Mouse (Mus musculus): ENCODE results near the gene Kng2. TPM values are rescaled to one million over a fixed set of nuclear protein-coding genes. Genes with fewer than 3 reads are reported as not detected.

Kng2 gene
- total and polyA plus RNA-seq, 2 experiments from 2014 or later: 0.15 TPM; not detected in 1

GRCm38 (mm10) chr16:22939120-22939695, 90.1 kb downstream of the Kng2 start:
- no peak overlapping the region for H3K9ac ChIP-seq (replicated peaks; ENCODE audit: low read depth, low read length)
- TF ChIP-seq EP300 (IDR thresholded peaks at IDR 0.05; ENCODE audit: low read depth) (no peak), CTCF (IDR thresholded peaks at IDR 0.05; ENCODE audit: low read depth) (no peak)
- WGBS: 63% methylated on average over 8 of the region's 8 CpGs

GRCm38 (mm10) chr16:22938541-22938940, 90.7 kb downstream of the Kng2 start:
- H3K4me3 ChIP-seq (ENCODE audit: low read depth, low read length): no peak overlapping the region
- DNase-seq (ENCODE audit: low spot score) (no peak), ATAC-seq (ENCODE audit: insufficient read depth, low read depth) (no peak)
- no peaks in the 10 kb centered on the region for H3K4me1 ChIP-seq (ENCODE audit: control insufficient read depth, insufficient read depth)
- 78% methylated on average over 2 of the region's 2 CpGs for WGBS
- H3K4me2 ChIP-seq (ENCODE audit: low read depth, low read length): no peak overlapping the region
- H3K36me3 ChIP-seq (replicated peaks; ENCODE audit: control insufficient read depth, insufficient read depth, low read length): no peaks in the 10 kb centered on the region
- H3K9ac ChIP-seq (replicated peaks; ENCODE audit: low read depth, low read length): no peak overlapping the region
- no peak for TF ChIP-seq EP300 (IDR thresholded peaks at IDR 0.05; ENCODE audit: low read depth)
- no peak for TF ChIP-seq CTCF (IDR thresholded peaks at IDR 0.05; ENCODE audit: low read depth)
- no peaks in the 10 kb centered on the region for H3K27me3 ChIP-seq (ENCODE audit: control insufficient read depth, insufficient read depth, low read length)
- H3K27ac ChIP-seq (ENCODE audit: low read depth): no peak overlapping the region
- H3K9me3 ChIP-seq (replicated peaks; ENCODE audit: control insufficient read depth, low read length): no peaks in the 10 kb centered on the region

More at GRCm38 (mm10) chr16:22939120-22939695, 90.1 kb downstream of the Kng2 start:
- H3K27ac ChIP-seq (ENCODE audit: low read depth): no peak overlapping the region
- H3K27me3 ChIP-seq (ENCODE audit: control insufficient read depth, insufficient read depth, low read length): no peaks in the 10 kb centered on the region
- H3K4me3 ChIP-seq (ENCODE audit: low read depth, low read length): no peak overlapping the region
- no peaks in the 10 kb centered on the region for H3K9me3 ChIP-seq (replicated peaks; ENCODE audit: control insufficient read depth, low read length)
- H3K36me3 ChIP-seq (replicated peaks; ENCODE audit: control insufficient read depth, insufficient read depth, low read length): no peaks in the 10 kb centered on the region
- H3K4me2 ChIP-seq (ENCODE audit: low read depth, low read length): no peak overlapping the region
- DNase-seq (ENCODE audit: low spot score): no peak
- H3K4me1 ChIP-seq (ENCODE audit: control insufficient read depth, insufficient read depth): no peaks in the 10 kb centered on the region
- no peak for ATAC-seq (ENCODE audit: insufficient read depth, low read depth)

DNA sequence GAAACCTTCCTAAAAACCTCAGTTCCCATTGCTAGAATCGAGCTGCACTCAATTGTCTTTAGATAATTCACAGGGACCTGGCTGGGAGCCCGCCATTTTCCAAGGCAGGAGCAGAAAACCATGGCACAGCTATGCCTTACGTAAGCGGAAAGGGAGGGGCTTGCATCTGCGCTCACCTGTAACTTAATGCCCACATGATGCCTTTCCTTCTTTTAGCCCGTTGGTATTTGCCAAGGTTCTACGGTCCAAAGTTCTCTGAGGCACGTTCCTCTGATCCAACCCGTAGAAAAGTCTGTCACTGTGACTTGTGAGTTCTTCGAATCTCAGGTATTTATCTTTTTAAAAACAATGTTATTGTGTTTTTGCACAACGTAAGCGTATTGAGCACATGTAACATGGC, 91.7 kb downstream of the Kng2 start:
- no peak overlapping the region for H3K4me2 ChIP-seq (ENCODE audit: low read depth, low read length)
- no peak for TF ChIP-seq EP300 (IDR thresholded peaks at IDR 0.05; ENCODE audit: low read depth)
- no peak for TF ChIP-seq CTCF (IDR thresholded peaks at IDR 0.05; ENCODE audit: low read depth)
- no peaks in the 10 kb centered on the region for H3K27me3 ChIP-seq (ENCODE audit: control insufficient read depth, insufficient read depth, low read length)
- WGBS: 83% methylated on average over 12 of the region's 12 CpGs
- H3K27ac ChIP-seq (ENCODE audit: low read depth): no peak overlapping the region
- no peaks in the 10 kb centered on the region for H3K36me3 ChIP-seq (replicated peaks; ENCODE audit: control insufficient read depth, insufficient read depth, low read length)
- DNase-seq (ENCODE audit: low spot score) (no peak), ATAC-seq (ENCODE audit: insufficient read depth, low read depth) (no peak)
- H3K4me1 ChIP-seq (ENCODE audit: control insufficient read depth, insufficient read depth): no peaks in the 10 kb centered on the region
- H3K9me3 ChIP-seq (replicated peaks; ENCODE audit: control insufficient read depth, low read length): no peaks in the 10 kb centered on the region
- H3K4me3 ChIP-seq (ENCODE audit: low read depth, low read length): no peak overlapping the region
- H3K9ac ChIP-seq (replicated peaks; ENCODE audit: low read depth, low read length): no peak overlapping the region

Other genes starting within 250 kb of the Kng2 start
- gene Crygs, start 217.9 kb downstream of the Kng2 start, total RNA-seq (2014; rRNA removed; ENCODE audit: low replicate concordance): not detected in 2 replicates
- gene Crygs, start 217.9 kb downstream of the Kng2 start, polyA plus RNA-seq (2015; fragmentation: Nextera tagmentation; extraction: Ambion mirVana): not detected in 2 replicates
- gene Tbccd1, start 171.8 kb downstream of the Kng2 start, total RNA-seq (2014; rRNA removed; ENCODE audit: low replicate concordance): 13.4 and 15.3 TPM in 2 replicates
- 13.6 and 14.1 TPM in 2 replicates for gene Tbccd1, start 171.8 kb downstream of the Kng2 start, polyA plus RNA-seq (2015; fragmentation: Nextera tagmentation; extraction: Ambion mirVana)
- gene Dnajb11, start 171.6 kb downstream of the Kng2 start, total RNA-seq (2014; rRNA removed; ENCODE audit: low replicate concordance): 27.7 and 43.8 TPM in 2 replicates
- gene Dnajb11, start 171.6 kb downstream of the Kng2 start, polyA plus RNA-seq (2015; fragmentation: Nextera tagmentation; extraction: Ambion mirVana): 56.2 and 59.2 TPM in 2 replicates
- gene Ahsg, start 138.2 kb downstream of the Kng2 start, total RNA-seq (2014; rRNA removed; ENCODE audit: low replicate concordance): 43.4 and 62.1 TPM in 2 replicates
- 11.1 and 13.0 TPM in 2 replicates for gene Ahsg, start 138.2 kb downstream of the Kng2 start, polyA plus RNA-seq (2015; fragmentation: Nextera tagmentation; extraction: Ambion mirVana)
- not detected in 2 replicates for gene Fetub, start 111.1 kb downstream of the Kng2 start, total RNA-seq (2014; rRNA removed; ENCODE audit: low replicate concordance)
- gene Fetub, start 111.1 kb downstream of the Kng2 start, polyA plus RNA-seq (2015; fragmentation: Nextera tagmentation; extraction: Ambion mirVana): 0.30 TPM in 1 of 2 replicates, not detected in the other
- not detected in 2 replicates for gene Hrg, start 78.4 kb downstream of the Kng2 start, total RNA-seq (2014; rRNA removed; ENCODE audit: low replicate concordance)
- gene Hrg, start 78.4 kb downstream of the Kng2 start, polyA plus RNA-seq (2015; fragmentation: Nextera tagmentation; extraction: Ambion mirVana): not detected in 2 replicates
- gene Kng1, start 28.4 kb upstream of the Kng2 start, total RNA-seq (2014; rRNA removed; ENCODE audit: low replicate concordance): 0.46 and 1.3 TPM in 2 replicates
- gene Kng1, start 28.4 kb upstream of the Kng2 start, polyA plus RNA-seq (2015; fragmentation: Nextera tagmentation; extraction: Ambion mirVana): 0.18 and 0.26 TPM in 2 replicates
- 229 and 270 TPM in 2 replicates for gene Eif4a2, start 78.0 kb upstream of the Kng2 start, total RNA-seq (2014; rRNA removed; ENCODE audit: low replicate concordance)
- 97.3 and 106 TPM in 2 replicates for gene Eif4a2, start 78.0 kb upstream of the Kng2 start, polyA plus RNA-seq (2015; fragmentation: Nextera tagmentation; extraction: Ambion mirVana)
- gene Rfc4, start 98.3 kb upstream of the Kng2 start, total RNA-seq (2014; rRNA removed; ENCODE audit: low replicate concordance): 16.8 and 27.9 TPM in 2 replicates
- gene Rfc4, start 98.3 kb upstream of the Kng2 start, polyA plus RNA-seq (2015; fragmentation: Nextera tagmentation; extraction: Ambion mirVana): 38.1 and 40.6 TPM in 2 replicates
- 0.73 TPM in 1 of 2 replicates, not detected in the other for gene Adipoq, start 117.1 kb upstream of the Kng2 start, total RNA-seq (2014; rRNA removed; ENCODE audit: low replicate concordance)
- 0.20 and 1.0 TPM in 2 replicates for gene Adipoq, start 117.1 kb upstream of the Kng2 start, polyA plus RNA-seq (2015; fragmentation: Nextera tagmentation; extraction: Ambion mirVana)
- gene St6gal1, start 195.3 kb upstream of the Kng2 start, total RNA-seq (2014; rRNA removed; ENCODE audit: low replicate concordance): 23.5 and 34.4 TPM in 2 replicates
- gene St6gal1, start 195.3 kb upstream of the Kng2 start, polyA plus RNA-seq (2015; fragmentation: Nextera tagmentation; extraction: Ambion mirVana): 8.8 and 10.0 TPM in 2 replicates

Measured in heart, postnatal 0 days (tissue).